Mouse (Mus musculus): ENCODE data around the gene Kcnh8.

DNA sequence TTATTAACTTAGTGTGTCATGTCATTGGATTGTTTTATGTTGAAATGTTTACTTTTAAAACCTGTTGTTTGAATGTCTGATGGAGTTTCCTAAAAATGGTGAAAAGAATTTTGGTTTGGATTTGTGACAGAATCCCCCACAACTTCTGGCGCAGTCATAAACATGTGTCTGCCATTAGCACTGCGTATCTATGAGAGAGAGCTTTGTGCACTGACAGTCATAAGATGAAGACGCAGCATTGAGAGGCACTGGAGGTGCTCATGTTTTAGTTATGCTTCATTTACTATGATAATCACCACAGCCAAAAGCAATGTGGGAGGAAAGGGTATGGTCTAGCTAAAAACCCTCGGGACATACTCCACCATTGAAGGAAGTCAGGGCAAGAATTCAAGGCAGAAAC, 30.3 kb upstream of the Kcnh8 start:
- TF ChIP-seq POLR2A (IDR thresholded peaks at IDR 0.05; ENCODE audit: control insufficient read depth, low read depth, low read length) = no peak
- no peak for TF ChIP-seq CTCF (IDR thresholded peaks at IDR 0.05; ENCODE audit: control insufficient read depth, insufficient read depth, insufficient replicate concordance, low read depth, low read length)

Measured in testis, adult 2 months (tissue).